Mouse (Mus musculus) CD4-positive helper T cell, adult 2 months (primary cell): ENCODE results near the gene Rbck1.

Experiments
- DNase-seq: peaks from one replicate; pipeline ENCODE4 v3.0.0-alpha.2; 2012; ENCODE audit warnings: low read depth, missing footprints, low spot score

Gene Rbck1

DNA sequence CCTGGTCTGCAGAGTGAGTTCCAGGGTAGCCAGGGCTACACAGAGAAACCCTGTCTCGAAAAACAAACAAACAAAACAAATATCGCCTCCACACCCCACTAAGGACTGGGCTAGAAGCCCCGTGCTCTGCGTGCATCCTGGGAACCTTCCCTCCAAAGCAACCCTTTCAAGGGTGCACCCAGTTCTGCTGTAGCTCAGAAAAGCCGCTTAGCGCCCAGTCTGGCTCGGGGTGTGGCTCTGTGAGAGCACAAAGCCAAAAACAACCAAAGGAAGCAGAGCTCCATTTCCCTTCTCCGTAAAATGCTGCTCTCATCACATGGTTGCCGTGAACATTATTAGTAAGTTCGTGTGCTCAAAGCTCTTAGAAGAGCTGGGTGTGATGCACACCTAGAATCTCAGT is 11.9 kb upstream of the Rbck1 start:
- DNase-seq: peak; percentile 52

DNA sequence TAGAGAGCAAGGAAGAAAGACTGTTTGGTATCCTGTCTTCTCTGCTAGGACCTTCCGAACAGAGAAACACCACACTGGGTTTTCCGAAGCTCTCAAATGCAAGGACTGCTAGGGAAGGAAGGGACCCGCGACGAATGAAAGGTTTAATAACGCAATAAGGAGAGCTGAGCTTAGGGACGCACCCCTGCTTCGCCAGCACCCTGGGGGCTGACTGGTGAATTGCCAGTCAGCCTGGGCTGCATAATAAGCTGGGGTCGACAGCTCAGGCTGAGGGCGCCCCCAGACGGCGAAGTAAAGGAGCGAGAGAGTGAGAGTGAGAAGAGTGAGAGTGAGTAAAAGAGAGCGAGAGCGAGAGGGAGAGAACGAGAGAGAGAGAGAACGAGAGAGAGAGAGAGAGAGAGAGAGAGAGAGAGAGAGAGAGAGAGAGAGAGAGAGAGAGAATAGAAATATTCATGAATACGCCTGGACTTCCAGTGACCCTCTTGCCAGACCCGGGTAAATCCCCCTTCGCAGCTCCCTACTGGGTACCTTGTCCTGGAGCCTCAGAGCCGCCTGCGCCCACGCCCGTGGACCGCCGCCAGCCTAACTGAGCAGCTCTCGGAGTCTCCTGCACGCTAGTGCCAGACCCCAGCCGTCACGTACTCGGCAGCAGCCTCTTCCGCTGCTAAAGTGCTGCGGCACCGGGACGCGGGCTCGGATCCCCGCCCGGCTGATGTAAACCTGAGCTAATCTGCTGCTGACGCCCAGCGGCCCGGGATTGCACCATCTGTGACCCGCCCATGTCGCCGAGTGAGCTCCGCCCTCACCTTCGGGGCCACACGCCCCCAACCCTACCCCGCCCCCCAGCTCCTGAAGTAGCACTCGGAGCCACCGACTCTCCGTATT is 11.1 kb upstream of the Rbck1 start, which contains the start of gene Trib3:
Gene Trib3 (minus strand): TSS at position 704 of the 885 bp plus-strand sequence.
- DNase-seq: peak; percentile 92

DNA sequence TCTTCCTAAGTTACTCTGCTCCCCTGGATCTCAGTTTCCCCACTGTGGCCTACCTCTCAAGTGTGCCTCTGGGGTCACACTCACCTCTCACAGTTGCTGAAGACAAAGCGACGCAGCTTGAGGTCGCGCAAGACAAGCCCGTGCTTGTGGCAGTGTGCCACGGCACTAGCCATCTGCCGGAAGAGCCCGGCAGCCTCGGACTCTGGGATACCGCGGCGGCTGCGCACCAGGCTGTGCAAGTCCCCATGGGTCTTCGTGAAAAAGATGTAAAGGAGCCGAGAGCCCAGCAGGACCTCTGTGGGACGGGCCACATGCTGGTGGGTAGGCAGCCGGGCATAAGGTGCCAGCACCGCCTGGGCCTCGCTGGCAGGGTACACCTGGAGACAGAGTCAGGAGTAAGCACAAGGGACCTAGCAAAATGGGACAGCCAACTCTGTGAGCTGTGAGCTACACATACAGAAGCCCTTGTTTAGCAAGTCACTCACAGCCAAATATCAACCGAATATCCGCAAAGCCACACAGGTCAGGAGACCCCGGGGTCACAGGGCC is 7.3 kb upstream of the Rbck1 start:
- DNase-seq: no peak

DNA sequence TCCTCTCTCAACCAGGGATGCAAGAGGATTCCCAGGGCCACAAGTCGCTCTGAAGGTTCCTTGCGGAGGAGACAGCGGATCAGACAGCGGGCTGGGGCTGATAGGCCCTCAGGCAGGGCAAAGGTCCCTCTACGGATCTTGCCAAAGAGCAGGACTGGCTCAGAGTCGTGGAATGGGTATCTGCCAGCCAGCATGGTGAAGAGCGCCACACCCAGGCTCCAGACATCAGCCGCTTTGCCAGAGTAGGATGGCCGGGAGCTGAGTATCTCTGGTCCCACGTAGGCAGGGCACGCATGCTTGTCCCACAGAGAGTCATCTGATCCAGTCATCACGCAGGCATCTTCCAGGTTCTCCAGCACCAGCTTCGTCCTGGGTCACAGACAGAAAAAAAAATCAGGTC is 5.9 kb upstream of the Rbck1 start:
- no peak for DNase-seq

DNA sequence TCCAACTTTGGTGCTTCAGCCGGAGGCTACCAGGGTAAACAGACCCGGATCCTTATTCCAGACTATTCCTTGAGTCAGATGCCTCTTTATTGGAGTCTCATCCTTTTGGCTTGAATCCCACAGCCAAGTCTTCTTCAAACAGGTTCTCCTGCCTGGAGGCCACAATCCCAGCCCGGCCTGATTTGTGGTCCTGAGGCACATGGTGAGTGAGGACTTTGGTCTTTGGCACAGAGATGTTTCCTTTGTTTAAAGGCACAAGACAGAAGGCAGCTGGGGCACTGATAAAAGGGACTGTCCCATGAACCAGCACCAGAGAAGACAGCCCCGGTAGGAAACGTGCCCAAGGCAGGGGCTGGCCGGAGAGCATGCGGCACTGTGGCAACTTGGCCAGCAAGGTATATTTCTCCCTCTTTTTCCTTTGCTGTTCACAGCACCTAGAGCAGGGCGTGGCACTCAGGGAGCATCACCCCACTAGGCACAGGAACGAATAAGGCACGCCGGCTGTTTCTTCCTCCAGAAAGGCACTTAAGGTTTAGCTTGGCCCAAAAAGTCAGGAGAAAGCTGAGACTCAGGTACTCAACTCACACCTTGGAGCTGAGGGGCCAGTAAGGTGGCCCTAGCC is 5.2 kb upstream of the Rbck1 start:
- DNase-seq: no peak

DNA sequence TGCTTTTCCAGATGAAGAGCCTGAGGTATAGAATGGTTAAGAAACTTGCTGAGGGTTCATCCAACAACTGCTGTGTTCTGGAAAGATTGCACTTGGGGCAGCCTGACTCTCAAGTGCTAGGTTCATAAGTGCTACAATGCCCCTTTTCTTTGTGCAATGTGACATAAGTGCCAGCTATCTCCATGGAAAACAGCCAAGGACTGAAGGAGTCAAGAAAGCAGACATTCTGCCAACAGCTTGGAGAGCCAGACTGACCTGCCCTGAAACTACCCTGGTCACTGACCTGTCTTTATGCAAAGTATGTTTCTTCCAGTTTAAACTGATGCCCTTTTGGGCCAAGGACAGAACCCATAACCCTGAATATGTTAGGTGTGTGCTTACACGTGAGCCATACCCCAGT is 4.4 kb upstream of the Rbck1 start:
- no peak for DNase-seq

DNA sequence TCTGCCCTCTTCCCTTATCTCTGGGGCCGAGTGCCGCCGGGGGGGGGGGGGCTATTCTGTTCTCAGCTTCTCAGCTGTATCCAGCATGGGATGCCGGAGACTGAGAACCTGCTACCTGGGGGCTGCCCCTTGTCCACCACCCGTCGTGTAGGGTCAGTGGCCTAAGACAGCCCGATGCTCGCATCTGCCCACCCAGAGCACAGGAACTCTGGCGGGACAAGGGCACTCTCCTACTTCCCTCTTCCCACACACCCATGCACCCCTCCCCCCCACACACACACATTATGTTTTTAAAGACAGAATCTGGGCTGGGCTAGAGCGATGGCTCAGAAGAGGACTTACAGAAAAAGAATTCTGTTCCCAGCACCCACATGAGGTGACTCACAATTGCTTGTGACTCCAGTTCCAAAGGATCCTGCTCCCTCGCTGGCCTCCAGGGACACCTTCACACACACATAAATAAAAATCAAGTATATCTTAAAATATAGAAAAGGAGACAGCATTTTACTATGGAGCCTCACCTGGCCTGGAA is 2.9 kb upstream of the Rbck1 start:
- no peak for DNase-seq

- DNase-seq: no peak
Observed at GRCm38 (mm10) chr2:152333345-152334006, 1.0 kb upstream of the Rbck1 start.

DNA sequence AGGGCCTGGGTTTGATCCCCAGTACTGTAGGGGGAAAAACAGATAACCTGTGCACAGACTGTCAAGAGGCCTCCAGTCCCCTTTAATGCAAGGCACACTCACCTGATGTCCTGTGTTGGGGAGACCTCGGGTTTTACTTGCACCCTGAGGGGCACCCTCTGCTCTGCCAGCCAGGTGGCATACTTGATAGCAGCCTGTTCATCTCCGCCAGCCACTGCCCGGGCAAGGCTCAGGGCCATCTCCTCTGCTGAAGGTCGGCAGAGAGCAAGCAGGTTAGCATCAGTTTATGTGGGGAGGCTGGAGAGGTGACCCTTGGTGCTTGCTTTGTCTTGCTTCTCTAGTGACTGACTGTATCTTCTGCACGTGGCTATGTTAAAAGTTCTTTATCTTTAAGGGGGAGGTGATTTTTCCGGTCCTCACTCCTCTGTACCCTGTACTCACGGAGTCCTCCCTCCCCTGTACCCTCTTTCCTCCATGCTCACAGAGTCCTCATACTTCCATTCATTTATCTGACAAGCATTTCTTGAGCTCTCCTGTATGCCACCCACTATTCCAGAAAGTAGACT is 1.5 kb downstream of the Rbck1 start:
- DNase-seq: no peak

- DNase-seq: no peak
Observed at GRCm38 (mm10) chr2:152327980-152328379, 4.5 kb downstream of the Rbck1 start.

DNA sequence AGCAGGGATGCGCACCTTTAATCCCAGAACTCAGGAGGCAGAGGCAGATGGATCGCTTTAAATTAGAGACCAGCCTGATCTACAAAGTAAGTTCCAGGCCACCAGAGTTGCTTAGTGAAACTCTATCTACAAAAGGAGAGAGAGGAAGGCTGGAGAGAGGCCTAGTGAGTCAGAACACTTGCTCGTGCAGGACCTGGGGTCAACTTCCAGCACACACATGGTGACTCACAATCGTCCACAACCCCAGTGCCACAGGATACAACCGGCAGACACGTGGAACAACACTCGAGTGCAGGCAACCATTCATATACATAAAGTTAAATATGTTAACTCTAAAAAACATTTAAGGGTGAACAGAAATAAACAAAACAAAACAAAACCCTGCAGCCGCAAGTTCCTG is 5.8 kb downstream of the Rbck1 start:
- no peak for DNase-seq

- DNase-seq: no peak
Observed at GRCm38 (mm10) chr2:152326157-152326556, 6.3 kb downstream of the Rbck1 start.

DNA sequence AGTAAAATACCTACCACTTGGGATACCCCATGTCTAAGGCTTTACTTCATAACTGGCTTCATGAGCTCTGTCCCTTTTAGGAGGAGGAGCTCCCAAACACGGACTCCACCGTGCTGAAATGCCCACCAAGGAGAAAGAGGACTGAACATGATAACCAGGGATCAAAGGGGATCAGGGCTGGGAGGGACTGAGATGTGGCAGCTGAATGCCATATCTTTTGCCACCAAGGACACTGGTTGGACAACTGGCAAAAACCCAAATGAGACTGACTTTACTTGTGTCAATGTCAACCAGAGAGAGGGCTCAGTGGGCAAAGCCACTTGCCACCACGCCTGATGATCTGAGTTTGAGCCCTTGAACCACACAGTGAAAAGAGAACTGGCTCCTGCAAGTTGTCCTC is 7.6 kb downstream of the Rbck1 start:
- DNase-seq: no peak

- DNase-seq: no peak
Observed at GRCm38 (mm10) chr2:152323971-152324370, 8.5 kb downstream of the Rbck1 start.

DNA sequence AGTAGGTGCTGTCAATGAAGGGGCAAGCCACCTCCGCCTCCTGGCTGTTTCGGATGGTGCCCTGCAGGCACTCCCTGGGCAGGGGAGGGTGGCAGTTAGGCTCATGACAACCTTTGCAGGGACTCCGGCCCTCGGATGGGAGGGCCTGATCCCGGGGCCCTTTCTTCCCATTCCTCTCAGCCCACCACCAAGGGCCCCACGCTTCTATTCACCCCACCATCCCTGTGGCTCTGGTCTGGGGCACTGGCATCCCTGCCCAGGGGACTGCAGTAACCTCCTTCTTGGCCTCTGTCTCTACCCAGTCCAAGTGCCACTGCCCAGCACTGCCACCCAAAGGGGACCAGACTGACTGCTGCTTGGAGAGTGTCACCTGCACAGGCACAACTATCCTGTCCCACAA is 10.3 kb downstream of the Rbck1 start:
- no peak for DNase-seq

DNA sequence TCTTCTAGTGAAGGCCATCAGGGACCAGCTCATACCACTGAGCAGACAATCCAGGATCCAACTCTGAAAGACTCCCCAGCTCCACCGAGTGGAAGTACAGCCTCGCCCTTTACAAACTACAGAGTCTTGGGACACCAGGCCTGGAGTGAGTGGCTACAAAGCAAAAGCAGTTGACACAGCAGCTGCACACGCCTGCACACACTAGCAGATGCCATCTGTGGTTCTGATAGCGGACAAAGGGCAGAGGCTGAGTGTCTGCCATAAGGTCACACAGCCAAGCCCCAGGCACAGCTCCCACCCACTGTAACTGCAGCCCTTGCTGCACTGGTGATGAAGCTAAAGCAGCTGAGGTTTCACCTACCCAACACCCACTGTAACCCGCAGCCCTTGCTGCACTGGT is 10.9 kb downstream of the Rbck1 start:
- DNase-seq: no peak

GRCm38 (mm10) chr2:152317054-152317453 is 15.4 kb downstream of the Rbck1 start:
- no peak for DNase-seq

DNA sequence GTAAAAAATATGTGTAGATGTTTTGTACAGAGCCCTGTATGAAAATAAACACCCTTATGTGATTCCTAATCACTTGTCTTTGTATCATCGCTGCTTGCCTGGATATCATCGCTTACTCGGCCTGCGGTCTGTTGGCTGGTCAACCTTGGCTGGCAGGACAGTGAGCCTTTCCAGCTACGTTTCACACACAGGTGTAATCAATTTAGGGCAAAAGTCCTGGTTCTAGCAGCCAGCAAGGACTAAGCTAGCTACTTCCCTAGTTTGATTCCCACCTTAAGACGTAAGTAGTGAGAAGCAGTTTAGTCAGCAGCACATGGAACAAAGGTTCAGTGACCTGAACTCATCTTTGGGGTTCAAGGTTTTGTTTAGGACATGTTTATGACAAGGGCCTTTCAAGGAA is 18.5 kb downstream of the Rbck1 start:
- no peak for DNase-seq

GRCm38 (mm10) chr2:152312996-152313395 is 19.5 kb downstream of the Rbck1 start:
- no peak for DNase-seq

- no peak for DNase-seq
Observed at GRCm38 (mm10) chr2:152307186-152307585, 25.3 kb downstream of the Rbck1 start.

GRCm38 (mm10) chr2:152305480-152305879 is 27.0 kb downstream of the Rbck1 start:
- DNase-seq: no peak

DNA sequence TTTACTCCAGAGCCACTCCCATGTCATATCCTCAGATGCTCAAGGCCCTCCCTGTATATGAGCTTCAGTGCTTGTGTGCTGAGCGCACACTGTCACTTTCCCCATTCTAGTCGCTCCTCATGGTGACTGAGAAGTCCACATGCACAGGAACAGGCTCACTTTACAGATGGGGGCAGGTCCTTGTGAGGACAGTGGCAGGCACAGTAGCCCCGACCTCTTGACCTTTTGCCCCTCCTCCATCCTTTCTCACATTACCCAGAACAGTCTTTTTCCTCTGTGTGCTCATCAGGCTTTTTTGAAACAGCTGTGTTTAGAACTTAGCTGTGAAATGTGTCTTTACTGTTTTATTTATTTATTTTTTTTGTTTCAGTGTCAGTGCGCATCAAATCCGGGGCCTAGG is 28.7 kb downstream of the Rbck1 start:
- no peak for DNase-seq
